Mouse (Mus musculus): ENCODE measurements around the gene Cdk1.

DNA sequence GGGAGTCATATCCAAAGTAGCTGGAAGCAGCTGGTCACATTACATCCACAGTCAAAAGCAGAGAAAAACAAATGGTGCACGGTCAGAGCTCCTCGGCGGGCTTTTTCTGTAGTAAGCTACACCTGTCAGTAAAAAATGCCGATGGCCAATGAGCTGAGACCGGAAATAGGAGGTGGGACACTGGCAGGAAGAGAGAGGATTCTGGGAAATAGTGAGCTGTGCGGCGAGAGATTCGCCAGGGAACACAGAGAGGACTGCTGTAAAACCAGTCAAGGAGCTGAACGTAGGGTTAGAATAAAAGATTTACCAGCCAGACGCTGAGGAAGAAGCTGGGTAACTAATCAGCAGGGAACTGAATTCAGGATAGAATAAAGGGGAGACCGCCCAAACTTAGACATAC lies 34.2 kb downstream of the Cdk1 start:
- TF ChIP-seq POLR2A (IDR thresholded peaks at IDR 0.05; ENCODE audit: low read depth, low read length) (no peak), ZC3H11A (IDR thresholded peaks at IDR 0.05; ENCODE audit: low read depth, low read length) (no peak), MAZ (IDR thresholded peaks at IDR 0.05; ENCODE audit: low read depth, low read length) (no peak), ELF1 (IDR thresholded peaks at IDR 0.05; ENCODE audit: low read depth, low read length) (no peak), MAX (IDR thresholded peaks at IDR 0.05; ENCODE audit: low read length) (no peak), SIN3A (IDR thresholded peaks at IDR 0.05; ENCODE audit: low read length) (no peak)
